Mouse (Mus musculus): ENCODE measurements at regions not wholly inside any gene's neighbourhood (a gene's known extent, or its start where the extent isn't known, plus 50 kb on each side); places are given as distances from the start of the nearest gene placed in this dataset.

DNA sequence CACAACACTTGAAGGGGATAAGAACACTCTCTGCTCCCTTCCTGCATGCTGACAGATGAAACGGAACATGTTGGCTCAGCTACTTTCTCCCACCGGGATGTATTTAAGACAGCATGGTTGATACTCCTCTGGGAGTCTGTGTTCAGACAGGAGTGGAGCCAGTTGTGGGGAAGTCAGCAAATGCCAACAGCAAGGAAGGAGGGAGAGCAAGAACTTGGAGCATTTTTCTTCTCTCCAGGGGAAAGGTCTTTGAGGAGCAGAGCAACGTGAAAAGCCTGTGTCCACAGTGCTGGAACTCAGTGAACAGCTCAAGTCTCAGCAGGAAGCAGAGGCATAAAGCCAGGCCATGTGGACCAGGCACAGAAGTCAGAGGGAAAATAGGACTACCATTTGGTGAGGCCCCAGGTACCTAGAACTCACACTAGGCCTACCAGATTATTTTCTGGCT, 188.8 kb upstream of the Dmac1 start:
- peak; percentile 8 to 52 for DNase-seq

DNA sequence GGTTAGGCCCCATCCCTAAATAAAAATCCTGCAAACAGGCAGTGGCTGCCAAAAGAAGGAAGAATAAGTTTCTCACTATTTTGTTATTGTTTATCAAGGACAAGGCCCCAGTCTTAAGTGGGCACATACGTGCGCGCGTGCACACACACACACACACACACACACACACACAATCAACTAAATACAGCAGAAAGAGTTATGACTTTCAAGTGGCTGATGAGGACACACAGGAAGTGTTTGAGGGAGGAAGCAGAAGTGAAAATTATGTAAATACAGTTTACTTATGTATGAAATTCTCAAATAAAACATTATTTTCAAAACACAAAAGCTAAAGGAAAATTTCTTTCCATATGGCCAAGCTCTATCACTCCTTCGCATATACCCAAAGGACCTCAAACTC, 185.5 kb upstream of the Dmac1 start:
- DNase-seq, result no peak

DNA sequence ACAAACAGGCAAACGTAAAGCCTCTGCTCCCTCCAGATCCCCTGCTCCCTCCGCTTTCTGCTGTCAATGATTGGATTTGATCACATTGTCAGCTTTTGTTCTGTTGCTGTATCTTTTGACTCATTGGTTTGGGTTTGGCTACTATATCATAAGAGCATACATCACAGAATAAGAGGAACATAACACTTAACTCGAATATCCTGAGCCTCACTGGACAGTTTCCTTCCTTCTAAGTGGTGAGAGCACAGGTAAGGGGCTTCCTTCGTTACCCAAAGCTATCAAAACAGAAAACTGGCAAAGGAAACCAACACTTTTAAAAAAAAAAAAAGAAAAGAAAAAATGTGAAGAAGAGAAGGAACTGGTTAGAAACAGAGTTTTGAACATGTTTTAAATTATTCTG, 171.4 kb upstream of the Dmac1 start:
- no peak for DNase-seq

DNA sequence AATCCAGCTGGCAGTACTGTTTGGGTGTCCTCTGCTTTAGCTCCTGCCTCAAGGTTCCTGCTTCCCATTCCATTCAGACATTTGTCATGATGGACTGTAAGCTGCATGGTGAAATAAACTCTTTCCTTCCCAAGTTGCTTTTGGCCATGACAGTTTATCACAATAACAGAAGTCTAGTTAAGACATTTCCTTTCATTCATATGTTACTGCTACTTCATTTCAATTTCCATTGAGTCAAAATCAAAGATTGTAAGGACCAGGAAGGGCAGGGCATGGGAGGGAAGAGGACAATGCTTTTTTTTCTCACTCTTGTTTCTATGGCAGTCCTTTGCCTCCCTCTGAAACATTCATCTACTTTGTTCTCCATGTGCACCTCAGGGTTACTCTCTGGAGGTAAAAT, 145.2 kb upstream of the Dmac1 start:
- DNase-seq, result no peak

DNA sequence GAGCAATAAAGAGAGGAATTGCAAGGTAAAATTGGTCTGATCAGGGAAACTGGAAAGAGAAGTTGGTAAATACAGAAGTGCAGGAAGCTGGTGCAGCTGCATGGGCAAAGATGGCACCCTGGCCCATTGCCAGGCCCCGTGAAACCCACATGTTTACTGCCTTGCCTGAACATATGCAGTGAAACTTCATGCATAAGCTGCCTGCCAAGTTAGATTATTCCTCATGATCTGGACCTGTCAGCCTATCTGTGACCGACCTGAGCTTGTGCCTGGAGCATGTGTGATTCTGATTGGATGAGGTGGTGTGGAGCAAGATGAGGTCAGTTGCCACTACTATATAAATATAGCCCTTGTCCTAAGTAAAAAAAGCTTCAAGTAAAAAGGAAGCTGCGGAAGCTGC, 122.6 kb upstream of the Dmac1 start:
- peak; percentile 1 to 11 for DNase-seq

DNA sequence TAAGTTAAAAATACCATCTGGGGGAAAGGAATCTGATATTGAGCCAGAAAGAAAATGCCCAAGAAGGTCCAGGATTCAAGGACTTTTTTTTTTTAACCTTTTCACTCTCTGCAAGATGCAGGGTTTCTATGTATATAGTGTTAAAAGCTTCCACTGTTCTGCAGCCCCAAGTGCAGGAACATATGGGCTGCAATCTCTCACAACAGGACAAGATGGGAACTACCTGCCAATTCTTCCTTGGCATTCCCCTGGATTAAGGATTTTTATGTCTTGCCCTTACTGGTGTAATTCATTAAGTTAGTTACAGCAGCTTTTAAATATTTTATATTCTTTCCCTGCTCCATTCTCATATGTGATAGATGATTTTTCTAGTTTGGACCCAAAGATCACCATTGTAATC, 116.9 kb upstream of the Dmac1 start:
- no peak for DNase-seq

DNA sequence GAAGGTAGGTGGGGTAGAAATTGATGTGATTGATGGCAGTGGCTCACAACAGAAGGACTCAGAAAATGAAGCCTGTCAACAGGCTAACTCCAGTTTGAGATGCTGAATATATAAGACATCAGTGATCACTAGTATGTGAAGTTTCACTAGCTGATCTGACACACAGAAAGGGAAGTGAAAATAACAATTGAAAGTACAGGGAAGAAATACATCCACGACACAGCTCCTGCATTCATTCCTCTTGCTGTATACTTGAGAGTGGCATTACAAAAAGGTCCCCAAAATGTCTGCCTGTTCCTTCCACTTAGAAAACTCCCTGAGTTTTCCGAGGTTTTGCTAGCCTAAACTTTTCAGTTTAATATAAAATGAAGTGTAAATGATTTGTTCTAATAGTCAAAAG, 116.2 kb upstream of the Dmac1 start:
- no peak for DNase-seq

DNA sequence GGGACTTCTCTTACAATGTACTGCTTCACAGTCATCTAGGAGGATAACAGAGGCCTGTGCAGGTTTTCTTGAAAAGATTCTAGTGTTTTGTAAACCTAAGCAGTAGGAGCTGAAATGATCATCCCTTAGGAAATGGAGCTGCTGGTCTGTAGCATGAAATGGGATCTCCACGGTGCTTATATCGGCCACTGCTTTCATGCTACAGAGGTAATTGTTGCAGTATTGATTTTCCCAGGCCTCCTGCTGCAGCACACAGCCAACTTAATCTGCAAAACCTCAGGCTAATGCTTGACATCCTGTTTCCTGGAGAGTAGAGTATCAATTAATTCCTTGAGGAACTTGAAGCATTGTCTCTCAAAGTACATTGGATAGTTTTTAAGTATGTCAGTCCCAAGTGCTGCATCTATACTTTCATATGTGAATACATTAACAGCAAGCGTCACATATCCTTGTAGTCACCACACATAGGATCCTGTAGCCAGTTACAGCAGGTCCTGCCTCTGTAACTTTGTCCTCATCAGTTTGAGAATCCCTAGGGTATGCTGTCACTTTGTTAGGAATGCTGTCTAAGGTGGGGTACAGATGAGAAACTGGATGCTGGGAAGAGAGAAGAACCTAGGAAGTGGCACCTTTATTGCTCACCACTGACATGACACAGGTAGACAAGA, 108.3 kb upstream of the Dmac1 start:
- DNase-seq, result no peak

DNA sequence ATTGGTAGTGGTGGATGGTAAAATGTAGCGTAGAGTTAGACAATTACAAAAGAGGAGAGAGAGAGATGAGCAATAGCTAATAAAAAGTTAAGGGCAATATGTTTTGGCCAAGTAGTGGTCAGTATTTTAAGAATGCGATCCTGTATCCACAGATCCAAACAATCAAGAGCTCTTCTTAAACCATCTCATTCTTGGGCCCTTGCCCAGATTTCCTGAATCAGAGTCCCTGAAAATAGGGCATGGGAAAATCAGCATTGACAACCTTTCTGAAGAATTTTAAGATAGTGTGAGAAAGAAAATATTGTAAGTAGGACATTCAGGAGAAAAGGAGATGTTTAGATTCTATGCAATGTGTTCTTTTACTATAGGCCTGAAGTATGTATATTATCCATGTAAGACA, 81.4 kb upstream of the Dmac1 start:
- DNase-seq, result no peak

DNA sequence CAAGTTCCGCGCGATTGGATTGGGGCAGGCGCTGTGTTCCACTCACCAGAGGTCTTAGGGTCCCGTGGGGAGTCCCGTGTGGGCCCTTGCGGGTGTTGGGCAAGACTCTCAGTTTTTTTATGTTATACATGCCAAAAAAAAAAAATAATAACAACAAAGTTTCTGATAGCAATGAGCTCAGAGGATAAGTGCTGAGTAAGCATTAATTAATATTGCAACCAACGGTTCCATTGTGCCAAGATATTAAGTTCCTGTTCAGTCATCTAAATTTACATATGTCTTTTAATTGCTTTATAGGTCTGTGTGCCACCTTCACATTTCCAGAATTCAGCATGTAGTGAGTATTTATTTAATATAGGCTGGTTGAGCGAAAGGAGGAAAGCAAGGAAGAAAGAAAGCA, 77.5 kb upstream of the Dmac1 start:
- no peak for DNase-seq

DNA sequence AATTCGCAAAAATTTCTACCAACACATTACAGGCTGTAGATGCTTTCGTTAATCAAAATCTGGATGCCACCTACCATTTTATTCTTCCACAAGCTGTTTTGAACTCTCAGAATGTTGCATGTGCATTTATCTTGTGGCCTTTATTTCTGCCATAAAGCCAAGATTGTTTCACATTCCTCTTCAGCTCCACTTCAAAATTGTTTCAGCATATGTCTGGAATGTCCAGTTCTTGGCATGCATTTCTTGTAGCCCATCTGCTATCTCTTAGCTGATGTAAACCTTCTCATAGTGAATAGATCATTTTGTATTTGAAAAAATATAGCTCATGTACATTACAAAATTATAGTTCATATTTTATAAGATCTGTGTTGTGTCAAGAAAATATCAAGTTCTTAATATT, 56.4 kb upstream of the Dmac1 start:
- DNase-seq, result no peak

DNA sequence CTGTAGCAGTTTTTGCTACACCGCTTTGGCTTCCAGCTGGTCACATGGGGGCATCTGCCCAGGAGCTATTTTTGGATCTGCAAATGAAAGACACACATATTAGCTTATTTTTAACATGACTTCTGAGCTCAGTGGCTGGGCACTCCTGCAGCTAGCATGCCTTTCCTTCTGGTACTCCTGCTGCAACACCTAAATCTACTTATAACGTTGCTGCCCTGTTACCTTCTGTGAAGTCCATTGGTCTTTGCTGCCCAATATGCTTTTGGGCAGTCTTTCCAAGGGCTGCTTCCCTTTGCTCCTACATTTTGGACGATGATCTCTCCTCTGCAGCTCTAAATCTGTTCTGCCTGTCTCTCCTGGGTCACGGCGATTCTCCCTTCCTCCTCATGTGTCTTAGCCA, 54.7 kb upstream of the Dmac1 start:
- DNase-seq, result no peak

DNA sequence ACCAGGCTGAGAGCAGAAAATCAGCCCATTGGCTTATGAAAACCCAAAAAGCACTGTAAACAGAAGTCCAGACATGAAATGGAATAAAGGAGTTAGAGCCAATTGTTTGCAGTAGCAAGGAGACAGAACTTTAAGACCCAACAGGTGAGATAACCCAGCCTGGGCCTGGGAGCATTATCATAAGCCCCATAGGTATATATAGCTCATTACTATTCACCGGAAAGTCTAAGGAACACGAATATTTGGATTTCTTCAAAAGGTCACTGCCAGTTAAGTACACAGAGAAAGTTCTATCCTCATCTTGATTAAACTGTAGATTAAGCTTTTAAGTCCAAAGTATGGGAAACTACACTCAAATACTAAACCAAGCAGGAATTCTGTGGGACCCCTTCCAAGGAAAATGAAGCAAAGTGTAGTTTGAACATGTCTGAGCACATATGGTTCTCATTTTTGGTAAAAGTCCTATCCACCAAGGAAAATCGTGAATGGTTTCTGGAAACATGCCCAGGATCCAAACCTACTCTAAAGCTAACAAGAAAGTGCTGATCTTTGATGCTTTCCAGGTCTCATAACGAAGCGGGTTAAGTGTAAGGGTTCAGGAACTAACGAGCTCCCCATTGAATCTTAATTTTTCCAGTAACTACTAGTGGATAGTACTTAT, 51.5 kb upstream of the Dmac1 start:
- DNase-seq, result no peak
